Mouse (Mus musculus) liver, embryonic 14.5 days (tissue): ENCODE measurements around the gene Gpr162.

Experiments used
- CTCF ChIP-seq: IDR thresholded peaks from 2 replicates; pipeline ENCODE4 v1.5.1; 2016; ENCODE audit warnings: antibody characterized with exemption, low read depth, control low read depth
- EP300 ChIP-seq: IDR thresholded peaks from 2 replicates; pipeline ENCODE4 v1.6.1; 2016; ENCODE audit warnings: antibody characterized with exemption, low read depth

DNA sequence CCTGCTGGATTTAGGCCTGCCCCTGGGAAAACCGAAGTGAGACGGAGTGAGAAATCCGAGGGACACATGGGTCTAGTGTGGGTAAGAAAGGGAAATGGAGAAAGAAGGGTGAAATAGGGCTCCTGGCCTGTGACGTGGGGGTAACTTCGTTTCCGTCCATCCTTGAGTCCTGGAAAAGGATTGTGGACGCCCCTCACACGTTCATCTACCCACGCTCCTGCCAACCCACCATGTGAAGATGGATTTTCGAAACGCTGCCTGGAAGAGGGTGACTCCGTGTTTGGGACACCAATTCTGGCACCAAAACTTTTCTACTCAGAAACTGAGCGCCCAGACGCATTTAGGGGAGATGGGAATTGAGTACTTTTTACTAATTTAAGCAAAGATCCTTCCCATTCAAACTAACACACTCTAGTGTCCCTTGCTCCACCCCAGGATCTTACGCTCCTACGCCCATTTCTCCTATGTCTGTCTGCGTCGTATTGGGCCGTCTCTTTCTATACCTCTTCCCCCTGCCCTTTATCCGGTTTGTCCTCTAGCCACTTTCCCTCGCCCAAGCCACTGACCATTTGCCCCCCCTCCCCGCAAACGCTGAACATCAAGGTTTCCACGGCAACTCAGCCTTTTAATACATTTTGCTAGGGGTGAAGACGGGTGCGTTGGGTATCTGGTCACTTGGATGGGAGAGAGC, 5.8 kb downstream of the Gpr162 start:
- TF ChIP-seq CTCF (no peak), EP300 (no peak)
